Mouse (Mus musculus) kidney, embryonic 15.5 days (tissue): ENCODE results near the gene C1ql2. TPM values are rescaled to one million over a fixed set of nuclear protein-coding genes. Genes with fewer than 3 reads are reported as not detected.
A peak's percentile ranks its signal among the peaks of the same experiment; 100 is the strongest.

ENCODE experiments used
- ATAC-seq: fragments of 200-750 bp; cut with Nextera tagmentation; replicated peaks from 2 replicates; pipeline ENCODE4 v1.8.0; 2017; ENCODE audit warnings: moderate TSS enrichment; ENCODE audit not compliant: low FRiP score
- H3K27ac ChIP-seq: fragments of 300-500 bp; sonication (generic); 2 replicates; pipeline ENCODE4 v1.5.1; 2015; ENCODE audit warnings: mild to moderate bottlenecking, inconsistent platforms
- H3K27me3 ChIP-seq: fragments of 300-500 bp; sonication (generic); 2 replicates; pipeline ENCODE4 v1.6.1; 2015; ENCODE audit warnings: inconsistent platforms
- H3K36me3 ChIP-seq: fragments of 300-500 bp; sonication (generic); 2 replicates; pipeline ENCODE4 v1.6.1; 2015; ENCODE audit warnings: inconsistent platforms
- H3K4me1 ChIP-seq: fragments of 300-500 bp; sonication (generic); 2 replicates; pipeline ENCODE4 v1.6.1; 2015; ENCODE audit warnings: inconsistent platforms
- H3K4me2 ChIP-seq: fragments of 300-500 bp; sonication (generic); 2 replicates; pipeline ENCODE4 v1.6.1; 2015; ENCODE audit warnings: moderate library complexity, mild to moderate bottlenecking, inconsistent platforms
- H3K4me3 ChIP-seq: fragments of 300-500 bp; sonication (generic); replicated peaks from 2 replicates; pipeline ENCODE4 v1.5.1; 2015; ENCODE audit warnings: mild to moderate bottlenecking, inconsistent platforms
- H3K9ac ChIP-seq: fragments of 300-500 bp; sonication (generic); 2 replicates; pipeline ENCODE4 v1.6.1; 2015; ENCODE audit warnings: mild to moderate bottlenecking, inconsistent platforms
- H3K9me3 ChIP-seq: fragments of 300-500 bp; sonication (generic); replicated peaks from 2 replicates; pipeline ENCODE4 v1.6.1; 2016; ENCODE audit warnings: inconsistent platforms
- WGBS: fragments of 180-500 bp; shearing (Covaris S2); methylation state at CpG from one replicate; pipeline ENCODE4 v1.1.7; 2015; ENCODE audit warnings: mixed read lengths; 5-methylcytosine and 5-hydroxymethylcytosine counted together
- polyA plus RNA-seq: library from polyadenylated mRNA; unstranded; fragments of >200 nt; fragmentation: Nextera tagmentation; extraction: Ambion mirVana; gene quantifications from 2 replicates; pipeline ENCODE4 v1.2.1, GENCODE M21; 2015

Gene C1ql2
- polyA plus RNA-seq, 1 experiment from 2014 or later, result not detected

- Histone ChIP-seq H3K9me3 (no peaks in the 10 kb centered on the region; the same call in 1 of the 2 replicates), H3K36me3 (no peaks in the 10 kb centered on the region), H3K4me1 (peaks cover 28% of the 10 kb centered on the region), H3K4me3 (peak overlapping the region; percentile 36), H3K9ac (no peak overlapping the region), H3K27me3 (peaks cover 95% of the 10 kb centered on the region), H3K4me2 (peak overlapping the region; percentile 62), H3K27ac (no peak overlapping the region)
- WGBS, result 2% methylated on average over 17 of the region's 17 CpGs
- no peak for ATAC-seq
These were observed 1.5 kb downstream of the C1ql2 start for GRCm38 (mm10) chr1:120341811-120342370.

- Histone ChIP-seq H3K27me3 (peaks cover 91% of the 10 kb centered on the region), H3K27ac (no peak overlapping the region), H3K4me3 (peak overlapping the region; percentile 36), H3K4me1 (peaks cover 28% of the 10 kb centered on the region), H3K4me2 (peak overlapping the region; percentile 62), H3K9me3 (no peaks in the 10 kb centered on the region; the same call in 1 of the 2 replicates), H3K36me3 (no peaks in the 10 kb centered on the region), H3K9ac (no peak overlapping the region)
- ATAC-seq, result 0 out of 2 replicates have a peak, but pooled peaks have one; percentile 16
- under 1% methylated on average over 34 of the region's 34 CpGs for WGBS
These were observed 2.0 kb downstream of the C1ql2 start for GRCm38 (mm10) chr1:120342371-120342821.

GRCm38 (mm10) chr1:120345001-120345400 lies 4.6 kb downstream of the C1ql2 start:
- H3K27me3 ChIP-seq, result peaks cover 68% of the 10 kb centered on the region
- WGBS, result 14% methylated on average over 7 of the region's 7 CpGs

DNA sequence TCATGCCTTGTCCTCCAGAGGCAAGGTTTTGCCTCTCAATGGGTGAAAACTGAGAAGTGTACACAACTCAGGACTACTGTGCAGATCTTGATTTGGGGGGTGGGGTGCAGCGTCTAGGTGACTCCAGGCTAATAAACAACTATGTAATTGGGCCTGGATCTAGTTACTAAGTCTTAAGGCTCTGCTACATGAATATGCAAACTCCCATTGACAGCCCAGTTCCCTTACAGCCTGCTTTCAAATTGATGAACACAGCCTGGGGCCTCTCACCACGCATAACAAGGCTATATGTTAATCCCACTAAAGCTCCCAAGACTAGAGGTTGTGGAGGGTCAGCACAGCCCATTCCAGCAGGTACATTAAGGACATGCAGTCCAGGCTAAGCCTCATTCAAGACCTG lies 14.0 kb downstream of the C1ql2 start:
- Histone ChIP-seq H3K27ac (no peak overlapping the region), H3K4me1 (no peaks in the 10 kb centered on the region; the same call in 1 of the 2 replicates), H3K4me3 (no peak overlapping the region), H3K27me3 (no peaks in the 10 kb centered on the region), H3K9me3 (no peaks in the 10 kb centered on the region), H3K4me2 (no peak overlapping the region), H3K9ac (no peak overlapping the region), H3K36me3 (no peaks in the 10 kb centered on the region)
- 29% methylated on average over 2 of the region's 2 CpGs for WGBS
- ATAC-seq, result no peak

More at GRCm38 (mm10) chr1:120345001-120345400, 4.6 kb downstream of the C1ql2 start:
- Histone ChIP-seq H3K9me3 (no peaks in the 10 kb centered on the region), H3K36me3 (no peaks in the 10 kb centered on the region), H3K9ac (no peak overlapping the region), H3K4me2 (no peak overlapping the region), H3K4me1 (peaks cover 28% of the 10 kb centered on the region), H3K27ac (no peak overlapping the region), H3K4me3 (no peak overlapping the region)
- ATAC-seq, result no peak

DNA sequence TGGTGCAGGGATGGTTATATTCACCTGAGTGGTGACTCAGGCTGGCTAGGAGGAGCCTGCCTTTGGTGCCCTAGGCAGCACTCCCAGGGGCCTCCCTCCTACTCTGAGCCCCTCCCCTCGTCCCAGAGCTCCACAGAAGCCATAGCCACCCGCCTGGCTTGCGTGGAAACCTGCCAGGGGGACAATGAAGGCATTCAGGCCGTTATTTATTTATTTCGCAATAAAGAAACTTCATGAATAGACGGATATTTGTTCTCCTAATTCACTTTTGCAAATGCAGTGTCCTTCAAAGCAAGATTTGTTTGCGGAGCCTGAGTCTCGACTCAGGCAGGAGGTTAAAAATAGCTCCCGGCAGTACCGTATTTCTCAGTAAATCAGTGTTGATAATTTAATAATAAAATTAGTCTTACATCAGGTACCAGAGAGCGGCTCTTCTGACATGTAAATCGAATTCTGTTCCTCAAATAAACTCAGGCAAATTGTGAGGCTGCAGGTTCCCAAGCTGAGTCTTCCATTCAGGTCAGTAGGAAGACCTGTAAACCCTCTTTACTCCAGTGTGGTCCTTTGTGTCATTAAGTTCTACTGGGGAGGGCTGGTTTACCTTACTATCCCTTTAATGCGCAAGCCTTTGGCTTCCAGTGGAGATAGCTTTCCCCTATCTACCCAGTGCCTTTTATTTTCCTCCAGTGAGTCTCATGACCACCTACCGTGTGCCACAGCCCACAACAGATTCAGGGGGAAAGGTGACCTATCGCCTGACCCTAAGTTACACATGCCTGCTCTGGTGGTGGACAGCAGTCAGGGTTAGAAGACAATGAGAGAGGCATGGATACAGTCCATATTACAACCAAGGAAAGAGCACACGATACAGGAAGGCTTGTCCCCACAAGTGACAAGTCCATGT lies 17.2 kb downstream of the C1ql2 start:
- Histone ChIP-seq H3K4me3 (peak overlapping the region; percentile 9; the same call in 1 of the 2 replicates), H3K27ac (no peak overlapping the region), H3K9ac (no peak overlapping the region), H3K27me3 (no peaks in the 10 kb centered on the region), H3K4me1 (no peaks in the 10 kb centered on the region; the same call in 1 of the 2 replicates), H3K9me3 (no peaks in the 10 kb centered on the region), H3K4me2 (peak overlapping the region; percentile 45), H3K36me3 (no peaks in the 10 kb centered on the region)
- WGBS, result 16% methylated on average over 16 of the region's 16 CpGs
- ATAC-seq, result peak; percentile 71; the same call in 1 of the 2 replicates

DNA sequence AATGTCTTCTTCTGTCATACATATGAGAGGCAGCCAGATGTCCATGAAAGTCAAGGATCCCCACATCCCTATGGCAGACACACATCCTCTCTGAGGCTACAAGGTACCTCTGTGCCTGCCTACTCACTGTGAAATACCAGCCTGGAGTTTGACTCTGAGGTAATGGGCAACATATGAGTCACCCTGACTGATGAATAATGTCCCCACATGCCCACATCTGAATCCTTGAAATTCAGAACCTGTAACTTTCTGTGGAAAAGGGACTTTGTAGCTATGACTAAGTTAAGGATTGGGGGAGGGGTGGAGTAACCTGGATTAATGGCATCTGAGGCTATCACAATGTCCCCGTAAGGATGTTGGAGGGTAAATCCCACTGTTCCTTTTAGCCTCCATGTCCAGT lies 23.3 kb downstream of the C1ql2 start:
- H3K36me3 ChIP-seq, result no peaks in the 10 kb centered on the region
- no peak for ATAC-seq
- no peak overlapping the region for H3K9ac ChIP-seq
- WGBS, result 67% methylated on average over 1 of the region's 1 CpGs
- no peak overlapping the region for H3K4me2 ChIP-seq
- no peaks in the 10 kb centered on the region for H3K9me3 ChIP-seq
- no peak overlapping the region for H3K4me3 ChIP-seq
- H3K4me1 ChIP-seq, result no peaks in the 10 kb centered on the region
- H3K27me3 ChIP-seq, result no peaks in the 10 kb centered on the region
- no peak overlapping the region for H3K27ac ChIP-seq

DNA sequence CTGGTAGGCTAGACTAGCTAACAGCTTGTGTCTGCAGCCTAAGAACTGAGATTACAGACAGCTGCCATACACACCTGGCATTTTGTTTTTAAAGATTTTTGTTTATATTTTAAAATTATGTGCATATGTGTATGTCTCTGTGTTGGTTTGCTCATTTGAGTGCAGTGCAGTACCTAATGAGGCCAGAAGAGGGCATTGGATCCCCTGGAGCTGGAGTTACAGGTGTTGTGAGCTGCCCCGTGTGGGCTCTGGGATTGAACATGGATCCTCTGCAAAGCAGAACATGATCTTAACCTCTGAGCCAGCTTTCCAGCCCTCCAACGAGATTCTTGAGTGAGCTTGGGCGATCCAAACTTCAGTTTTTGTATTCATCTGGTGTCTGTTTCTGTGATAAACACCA lies 27.8 kb downstream of the C1ql2 start:
- WGBS, result 75% methylated on average over 3 of the region's 3 CpGs
- H3K9ac ChIP-seq, result no peak overlapping the region
- H3K4me2 ChIP-seq, result no peak overlapping the region
- no peak overlapping the region for H3K4me3 ChIP-seq
- peaks cover 3% of the 10 kb centered on the region; the same call in 1 of the 2 replicates for H3K27me3 ChIP-seq
- H3K27ac ChIP-seq, result no peak overlapping the region
- H3K9me3 ChIP-seq, result no peaks in the 10 kb centered on the region
- peaks cover 6% of the 10 kb centered on the region for H3K4me1 ChIP-seq
- no peak for ATAC-seq
- H3K36me3 ChIP-seq, result no peaks in the 10 kb centered on the region

DNA sequence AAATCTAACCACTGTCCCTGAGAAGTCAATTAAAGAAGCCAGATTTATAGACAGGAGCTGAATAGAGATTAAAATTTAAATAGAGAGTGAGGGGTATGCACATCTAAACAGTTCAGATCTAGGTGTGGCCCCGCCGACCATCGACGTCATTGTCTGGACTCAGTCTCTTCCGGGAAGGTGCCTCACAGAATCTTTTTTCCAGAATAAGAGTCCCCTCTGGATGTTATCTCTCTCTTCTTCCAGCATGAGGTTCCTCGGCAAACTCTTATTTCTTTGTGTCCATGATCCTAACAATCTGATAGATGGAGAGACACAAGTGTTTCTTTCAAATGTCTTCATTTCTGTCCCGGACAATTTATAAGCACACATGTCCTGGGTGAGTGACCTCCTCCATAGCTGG lies 33.7 kb downstream of the C1ql2 start:
- H3K4me1 ChIP-seq, result peaks cover 8% of the 10 kb centered on the region
- H3K27ac ChIP-seq, result no peak overlapping the region
- no peak overlapping the region for H3K4me2 ChIP-seq
- 73% methylated on average over 7 of the region's 7 CpGs for WGBS
- no peak overlapping the region for H3K4me3 ChIP-seq
- peaks cover 3% of the 10 kb centered on the region; the same call in 1 of the 2 replicates for H3K27me3 ChIP-seq
- no peak overlapping the region for H3K9ac ChIP-seq
- H3K36me3 ChIP-seq, result no peaks in the 10 kb centered on the region
- H3K9me3 ChIP-seq, result no peaks in the 10 kb centered on the region
- no peak for ATAC-seq

- no peak overlapping the region for H3K4me3 ChIP-seq
- no peak overlapping the region for H3K9ac ChIP-seq
- WGBS, result 55% methylated on average over 2 of the region's 2 CpGs
- peaks cover 8% of the 10 kb centered on the region for H3K4me1 ChIP-seq
- no peak overlapping the region for H3K27ac ChIP-seq
- no peaks in the 10 kb centered on the region for H3K9me3 ChIP-seq
- H3K4me2 ChIP-seq, result no peak overlapping the region
- H3K27me3 ChIP-seq, result peaks cover 3% of the 10 kb centered on the region; the same call in 1 of the 2 replicates
- no peaks in the 10 kb centered on the region for H3K36me3 ChIP-seq
- ATAC-seq, result 0 out of 2 replicates have a peak, but pooled peaks have one; percentile 12
These were observed 34.5 kb downstream of the C1ql2 start for GRCm38 (mm10) chr1:120374832-120375231.

DNA sequence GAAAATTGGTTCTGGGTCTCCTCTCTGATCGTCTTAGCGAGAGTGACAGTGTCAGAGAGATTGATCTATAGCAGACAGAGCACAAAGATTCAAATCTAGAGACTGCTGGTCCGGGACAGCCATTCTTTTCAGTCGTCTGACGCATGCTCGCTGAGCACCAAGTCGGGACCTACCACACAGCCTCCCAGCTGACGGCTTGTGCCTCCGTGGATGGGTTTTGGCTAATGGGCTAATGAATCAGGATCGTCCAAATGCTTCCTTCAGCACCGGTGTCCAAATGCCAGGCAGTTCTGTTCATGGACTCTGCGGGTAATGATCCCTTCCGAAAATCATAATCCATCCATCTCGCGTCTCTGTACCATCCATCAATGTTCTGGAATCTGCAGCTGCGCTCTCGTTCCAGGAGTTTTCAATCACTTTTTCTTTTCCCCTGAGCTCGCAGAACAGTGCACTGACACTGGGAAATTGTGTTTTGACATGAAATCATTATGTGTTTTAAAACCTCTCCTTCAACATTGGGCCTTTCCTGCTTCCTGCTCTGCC lies 44.7 kb downstream of the C1ql2 start:
- no peak for ATAC-seq
- 80% methylated on average over 18 of the region's 18 CpGs for WGBS
- no peak overlapping the region for H3K4me2 ChIP-seq
- H3K27ac ChIP-seq, result no peak overlapping the region
- no peaks in the 10 kb centered on the region for H3K9me3 ChIP-seq
- H3K36me3 ChIP-seq, result no peaks in the 10 kb centered on the region
- no peaks in the 10 kb centered on the region for H3K4me1 ChIP-seq
- H3K27me3 ChIP-seq, result no peaks in the 10 kb centered on the region
- H3K9ac ChIP-seq, result no peak overlapping the region
- no peak overlapping the region for H3K4me3 ChIP-seq

GRCm38 (mm10) chr1:120389734-120390133 lies 49.4 kb downstream of the C1ql2 start:
- Histone ChIP-seq H3K9me3 (no peaks in the 10 kb centered on the region), H3K4me3 (no peak overlapping the region), H3K27me3 (no peaks in the 10 kb centered on the region), H3K36me3 (no peaks in the 10 kb centered on the region), H3K9ac (no peak overlapping the region), H3K4me2 (no peak overlapping the region), H3K4me1 (no peaks in the 10 kb centered on the region), H3K27ac (no peak overlapping the region)
- ATAC-seq, result no peak
- 51% methylated on average over 6 of the region's 6 CpGs for WGBS

GRCm38 (mm10) chr1:120390336-120390735 lies 50.0 kb downstream of the C1ql2 start:
- ATAC-seq, result no peak
- Histone ChIP-seq H3K4me2 (no peak overlapping the region), H3K27me3 (no peaks in the 10 kb centered on the region), H3K9ac (no peak overlapping the region), H3K36me3 (no peaks in the 10 kb centered on the region), H3K4me1 (no peaks in the 10 kb centered on the region), H3K27ac (no peak overlapping the region), H3K9me3 (no peaks in the 10 kb centered on the region), H3K4me3 (no peak overlapping the region)
- 2% methylated on average over 11 of the region's 11 CpGs for WGBS
